ENCODE assay signal across 8 mouse cellular contexts in genomic region chr16:50529511-50530416, GRCm38 (mm10).
DNase-seq lines count a peak whose midpoint lies in the region; ATAC-seq lines count a peak whose summit lies in the region.

No protein-coding gene starts in this region.

- peak; percentile 53 for DNase-seq in WW6 (ENCODE audit: low read depth, low spot score)
- peak; percentile 82 to 90 for DNase-seq in cerebellum, postnatal 4 days (ENCODE audit: low spot score in 2 of 2)
- DNase-seq in gastrocnemius, postnatal 10 days, result peak; percentile 90
- DNase-seq in induced T-regulatory cell, adult 2 months (ENCODE audit: low read depth), result peak; percentile 87
- peak; percentile 68 to 77 for DNase-seq in left cerebral cortex, adult 8-10 months (ENCODE audit: low spot score in 2 of 2)
- DNase-seq in right cerebral cortex, adult 18-20 months, result peak; percentile 88
- DNase-seq in urinary bladder, adult 2 months (ENCODE audit: low spot score), result peak; percentile 71

- ATAC-seq in megakaryocyte, adult 5-6 weeks (ENCODE audit: poor library complexity, severe bottlenecking), result peak; percentile 76

Comparison
In these comparisons a context has a peak if more than half of its experiments do, and no peak if none do; other contexts are left out.
1. Peak in every context shown above with its lines: DNase-seq and ATAC-seq.